Mouse (Mus musculus): ENCODE results near the gene Myo9b. TPM values are rescaled to one million over a fixed set of nuclear protein-coding genes. Genes with fewer than 3 reads are reported as not detected.
"Not testable (repeated sequence)": the region's sequence is repeated elsewhere in the genome, so short reads cannot be mapped to it uniquely, and the experiment has no call there.

Gene Myo9b
- polyA plus RNA-seq, 1 experiment from 2014 or later: 14.1 TPM

DNA sequence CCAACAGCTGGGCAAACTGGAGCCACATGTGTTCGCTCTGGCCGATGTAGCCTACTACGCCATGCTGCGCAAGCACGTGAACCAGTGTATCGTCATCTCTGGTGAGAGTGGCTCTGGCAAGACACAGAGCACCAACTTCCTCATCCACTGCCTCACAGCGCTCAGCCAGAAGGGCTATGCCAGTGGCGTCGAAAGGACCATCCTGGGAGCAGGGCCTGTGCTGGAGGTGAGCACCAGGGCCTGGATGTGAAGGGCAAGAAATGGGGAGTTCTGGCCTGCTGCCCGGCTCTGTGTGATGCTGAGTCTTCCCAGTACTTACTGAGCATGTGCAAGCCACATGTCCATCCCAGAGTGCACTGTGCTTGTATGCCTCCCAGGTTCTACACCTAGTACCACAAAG is 18.4 kb downstream of the Myo9b start:
- DNase-seq (ENCODE audit: low spot score, missing footprints) (no peak), ATAC-seq (ENCODE audit: low FRiP score) (no peak)
- H3K9me3 ChIP-seq (ENCODE audit: control insufficient read depth, low read length): no peaks in the 10 kb centered on the region
- peaks cover 7% of the 10 kb centered on the region for H3K36me3 ChIP-seq (ENCODE audit: control insufficient read depth, insufficient read depth, low read length)
- WGBS: 96% methylated on average over 10 of the region's 10 CpGs
- no peak overlapping the region for H3K27ac ChIP-seq (ENCODE audit: low read depth, low read length)
- no peak overlapping the region for H3K9ac ChIP-seq (ENCODE audit: low read length)
- no peaks in the 10 kb centered on the region for H3K4me1 ChIP-seq (ENCODE audit: control insufficient read depth, insufficient read depth, low read length)
- no peaks in the 10 kb centered on the region for H3K27me3 ChIP-seq (ENCODE audit: control insufficient read depth, insufficient read depth, low read length)
- H3K4me2 ChIP-seq: no peak overlapping the region
- no peak overlapping the region for H3K4me3 ChIP-seq (ENCODE audit: low read depth, low read length)

DNA sequence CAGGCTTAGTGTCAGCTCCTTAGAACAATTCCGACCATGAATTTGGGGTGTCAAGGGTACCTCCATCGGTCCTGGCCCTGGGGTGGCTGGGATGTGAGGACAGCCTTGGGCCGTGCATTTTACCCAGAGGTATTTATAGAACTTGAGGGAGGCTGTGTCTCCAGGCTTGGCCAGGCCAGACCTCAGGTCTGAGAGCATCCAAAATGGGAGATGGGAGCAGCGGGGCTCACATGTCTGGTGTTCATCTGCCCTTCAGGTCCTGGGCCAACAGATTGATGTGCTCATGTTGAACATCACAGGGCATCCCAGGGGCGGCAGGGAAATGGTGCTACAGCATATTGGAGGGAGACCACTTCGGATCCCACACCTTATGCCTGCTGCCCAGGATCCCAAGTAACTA is 18.8 kb downstream of the Myo9b start:
- H3K4me2 ChIP-seq: no peak overlapping the region
- H3K4me1 ChIP-seq (ENCODE audit: control insufficient read depth, insufficient read depth, low read length): no peaks in the 10 kb centered on the region
- 96% methylated on average over 6 of the region's 6 CpGs for WGBS
- H3K27ac ChIP-seq (ENCODE audit: low read depth, low read length): no peak overlapping the region
- no peak overlapping the region for H3K4me3 ChIP-seq (ENCODE audit: low read depth, low read length)
- no peaks in the 10 kb centered on the region for H3K27me3 ChIP-seq (ENCODE audit: control insufficient read depth, insufficient read depth, low read length)
- H3K9ac ChIP-seq (ENCODE audit: low read length): no peak overlapping the region
- ATAC-seq (ENCODE audit: low FRiP score) (no peak), DNase-seq (ENCODE audit: low spot score, missing footprints) (no peak)
- H3K9me3 ChIP-seq (ENCODE audit: control insufficient read depth, low read length): no peaks in the 10 kb centered on the region
- H3K36me3 ChIP-seq (ENCODE audit: control insufficient read depth, insufficient read depth, low read length): peaks cover 7% of the 10 kb centered on the region

DNA sequence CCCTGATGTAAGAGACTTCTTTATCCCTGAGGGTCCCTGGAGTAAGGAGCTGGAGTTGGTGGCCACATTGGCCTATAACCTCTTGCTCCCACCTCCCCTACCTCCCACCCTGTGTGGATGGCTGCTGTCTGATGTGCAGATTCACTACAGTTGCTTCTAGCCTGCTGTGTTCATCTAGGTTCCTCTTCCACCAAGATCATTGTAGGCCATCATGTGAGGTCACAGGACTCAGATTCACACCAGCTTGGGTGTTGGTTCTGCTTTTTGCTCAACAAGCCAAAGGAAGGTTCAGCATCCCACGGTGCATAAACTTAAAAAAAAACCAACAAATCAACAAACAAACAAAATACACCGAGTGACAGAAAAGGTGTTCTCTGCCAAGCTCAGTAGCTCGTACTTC is 21.4 kb downstream of the Myo9b start:
- not testable (repeated sequence) for H3K4me3 ChIP-seq (ENCODE audit: low read depth, low read length); H3K4me1 ChIP-seq (ENCODE audit: control insufficient read depth, insufficient read depth, low read length); H3K9ac ChIP-seq (ENCODE audit: low read length); DNase-seq (ENCODE audit: low spot score, missing footprints); H3K36me3 ChIP-seq (ENCODE audit: control insufficient read depth, insufficient read depth, low read length); H3K4me2 ChIP-seq; H3K9me3 ChIP-seq (ENCODE audit: control insufficient read depth, low read length); ATAC-seq (ENCODE audit: low FRiP score); H3K27ac ChIP-seq (ENCODE audit: low read depth, low read length); H3K27me3 ChIP-seq (ENCODE audit: control insufficient read depth, insufficient read depth, low read length)
- 93% methylated on average over 3 of the region's 3 CpGs for WGBS

- no peak for DNase-seq (ENCODE audit: low spot score, missing footprints)
- H3K36me3 ChIP-seq (ENCODE audit: control insufficient read depth, insufficient read depth, low read length): peaks cover under 1% of the 10 kb centered on the region; the same call in 1 of the 2 replicates
- no peak overlapping the region for H3K4me2 ChIP-seq
- H3K27me3 ChIP-seq (ENCODE audit: control insufficient read depth, insufficient read depth, low read length): no peaks in the 10 kb centered on the region
- no peak overlapping the region for H3K4me3 ChIP-seq (ENCODE audit: low read depth, low read length)
- H3K27ac ChIP-seq (ENCODE audit: low read depth, low read length): no peak overlapping the region
- no peaks in the 10 kb centered on the region for H3K4me1 ChIP-seq (ENCODE audit: control insufficient read depth, insufficient read depth, low read length)
- ATAC-seq (ENCODE audit: low FRiP score): no peak
- H3K9me3 ChIP-seq (ENCODE audit: control insufficient read depth, low read length): no peaks in the 10 kb centered on the region
- no peak overlapping the region for H3K9ac ChIP-seq (ENCODE audit: low read length)
- WGBS: 91% methylated on average over 2 of the region's 2 CpGs
Measured at GRCm38 (mm10) chr8:71296188-71296621, 23.7 kb downstream of the Myo9b start.

- H3K4me2 ChIP-seq: no peak overlapping the region
- H3K27ac ChIP-seq (ENCODE audit: low read depth, low read length): no peak overlapping the region
- no peaks in the 10 kb centered on the region for H3K4me1 ChIP-seq (ENCODE audit: control insufficient read depth, insufficient read depth, low read length)
- WGBS: 88% methylated on average over 2 of the region's 2 CpGs
- H3K9ac ChIP-seq (ENCODE audit: low read length): no peak overlapping the region
- H3K27me3 ChIP-seq (ENCODE audit: control insufficient read depth, insufficient read depth, low read length): no peaks in the 10 kb centered on the region
- no peak overlapping the region for H3K4me3 ChIP-seq (ENCODE audit: low read depth, low read length)
- no peaks in the 10 kb centered on the region for H3K9me3 ChIP-seq (ENCODE audit: control insufficient read depth, low read length)
- ATAC-seq (ENCODE audit: low FRiP score): no peak
- no peaks in the 10 kb centered on the region for H3K36me3 ChIP-seq (ENCODE audit: control insufficient read depth, insufficient read depth, low read length)
- DNase-seq (ENCODE audit: low spot score, missing footprints): no peak
Measured at GRCm38 (mm10) chr8:71296784-71297183, 24.3 kb downstream of the Myo9b start.

GRCm38 (mm10) chr8:71297439-71297838 is 24.9 kb downstream of the Myo9b start:
- no peaks in the 10 kb centered on the region for H3K27me3 ChIP-seq (ENCODE audit: control insufficient read depth, insufficient read depth, low read length)
- H3K9ac ChIP-seq (ENCODE audit: low read length): no peak overlapping the region
- DNase-seq (ENCODE audit: low spot score, missing footprints): no peak
- no peak for ATAC-seq (ENCODE audit: low FRiP score)
- H3K36me3 ChIP-seq (ENCODE audit: control insufficient read depth, insufficient read depth, low read length): no peaks in the 10 kb centered on the region
- no peak overlapping the region for H3K4me3 ChIP-seq (ENCODE audit: low read depth, low read length)
- WGBS: 93% methylated on average over 1 of the region's 1 CpGs
- no peaks in the 10 kb centered on the region for H3K9me3 ChIP-seq (ENCODE audit: control insufficient read depth, low read length)
- no peak overlapping the region for H3K27ac ChIP-seq (ENCODE audit: low read depth, low read length)
- no peak overlapping the region for H3K4me2 ChIP-seq
- H3K4me1 ChIP-seq (ENCODE audit: control insufficient read depth, insufficient read depth, low read length): no peaks in the 10 kb centered on the region

GRCm38 (mm10) chr8:71299716-71300115 is 27.2 kb downstream of the Myo9b start:
- H3K4me1 ChIP-seq (ENCODE audit: control insufficient read depth, insufficient read depth, low read length): no peaks in the 10 kb centered on the region
- DNase-seq (ENCODE audit: low spot score, missing footprints) (no peak), ATAC-seq (ENCODE audit: low FRiP score) (no peak)
- H3K27ac ChIP-seq (ENCODE audit: low read depth, low read length): no peak overlapping the region
- H3K4me2 ChIP-seq: no peak overlapping the region
- H3K4me3 ChIP-seq (ENCODE audit: low read depth, low read length): no peak overlapping the region
- WGBS: 96% methylated on average over 3 of the region's 3 CpGs
- H3K9me3 ChIP-seq (ENCODE audit: control insufficient read depth, low read length): no peaks in the 10 kb centered on the region
- H3K27me3 ChIP-seq (ENCODE audit: control insufficient read depth, insufficient read depth, low read length): no peaks in the 10 kb centered on the region
- H3K36me3 ChIP-seq (ENCODE audit: control insufficient read depth, insufficient read depth, low read length): no peaks in the 10 kb centered on the region
- no peak overlapping the region for H3K9ac ChIP-seq (ENCODE audit: low read length)

- H3K9ac ChIP-seq (ENCODE audit: low read length): no peak overlapping the region
- H3K9me3 ChIP-seq (ENCODE audit: control insufficient read depth, low read length): no peaks in the 10 kb centered on the region
- H3K4me1 ChIP-seq (ENCODE audit: control insufficient read depth, insufficient read depth, low read length): no peaks in the 10 kb centered on the region
- no peaks in the 10 kb centered on the region for H3K27me3 ChIP-seq (ENCODE audit: control insufficient read depth, insufficient read depth, low read length)
- DNase-seq (ENCODE audit: low spot score, missing footprints) (no peak), ATAC-seq (ENCODE audit: low FRiP score) (no peak)
- H3K4me3 ChIP-seq (ENCODE audit: low read depth, low read length): no peak overlapping the region
- H3K27ac ChIP-seq (ENCODE audit: low read depth, low read length): no peak overlapping the region
- 97% methylated on average over 1 of the region's 1 CpGs for WGBS
- H3K36me3 ChIP-seq (ENCODE audit: control insufficient read depth, insufficient read depth, low read length): no peaks in the 10 kb centered on the region
- H3K4me2 ChIP-seq: no peak overlapping the region
Measured at GRCm38 (mm10) chr8:71302788-71303187, 30.3 kb downstream of the Myo9b start.

DNA sequence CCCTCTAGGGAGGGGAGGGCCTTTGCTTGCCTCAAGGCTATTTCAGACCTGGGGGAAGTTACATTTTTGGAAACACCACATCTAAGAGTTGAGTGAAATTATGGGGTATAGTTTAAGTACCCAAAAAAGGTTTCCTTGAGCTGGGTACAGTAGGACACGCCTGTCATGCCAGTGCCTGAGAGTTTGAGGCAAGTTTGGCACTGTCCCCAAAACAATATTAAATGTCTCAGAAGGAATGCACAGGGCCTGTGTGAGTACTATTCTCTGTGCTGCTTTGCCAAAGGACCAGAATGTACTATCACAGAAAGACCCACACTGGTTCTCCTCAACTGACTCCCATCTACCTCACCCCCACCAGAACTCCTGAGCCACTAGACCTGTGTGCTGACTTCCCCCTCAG is 31.1 kb downstream of the Myo9b start:
- H3K9ac ChIP-seq (ENCODE audit: low read length): no peak overlapping the region
- no peak overlapping the region for H3K27ac ChIP-seq (ENCODE audit: low read depth, low read length)
- no peak overlapping the region for H3K4me2 ChIP-seq
- no peak overlapping the region for H3K4me3 ChIP-seq (ENCODE audit: low read depth, low read length)
- 87% methylated on average over 1 of the region's 1 CpGs for WGBS
- no peaks in the 10 kb centered on the region for H3K36me3 ChIP-seq (ENCODE audit: control insufficient read depth, insufficient read depth, low read length)
- DNase-seq (ENCODE audit: low spot score, missing footprints): no peak
- no peaks in the 10 kb centered on the region for H3K27me3 ChIP-seq (ENCODE audit: control insufficient read depth, insufficient read depth, low read length)
- no peaks in the 10 kb centered on the region for H3K9me3 ChIP-seq (ENCODE audit: control insufficient read depth, low read length)
- no peak for ATAC-seq (ENCODE audit: low FRiP score)
- H3K4me1 ChIP-seq (ENCODE audit: control insufficient read depth, insufficient read depth, low read length): no peaks in the 10 kb centered on the region

GRCm38 (mm10) chr8:71305988-71306387 is 33.5 kb downstream of the Myo9b start:
- H3K27ac ChIP-seq (ENCODE audit: low read depth, low read length): no peak overlapping the region
- H3K4me2 ChIP-seq: no peak overlapping the region
- WGBS: 75% methylated on average over 1 of the region's 1 CpGs
- ATAC-seq (ENCODE audit: low FRiP score) (no peak), DNase-seq (ENCODE audit: low spot score, missing footprints) (no peak)
- H3K9me3 ChIP-seq (ENCODE audit: control insufficient read depth, low read length): no peaks in the 10 kb centered on the region
- H3K4me3 ChIP-seq (ENCODE audit: low read depth, low read length): no peak overlapping the region
- no peaks in the 10 kb centered on the region for H3K36me3 ChIP-seq (ENCODE audit: control insufficient read depth, insufficient read depth, low read length)
- no peaks in the 10 kb centered on the region for H3K4me1 ChIP-seq (ENCODE audit: control insufficient read depth, insufficient read depth, low read length)
- H3K27me3 ChIP-seq (ENCODE audit: control insufficient read depth, insufficient read depth, low read length): no peaks in the 10 kb centered on the region
- H3K9ac ChIP-seq (ENCODE audit: low read length): no peak overlapping the region
